ENCODE assay signal across 34 mouse cellular contexts in the genomic region with DNA sequence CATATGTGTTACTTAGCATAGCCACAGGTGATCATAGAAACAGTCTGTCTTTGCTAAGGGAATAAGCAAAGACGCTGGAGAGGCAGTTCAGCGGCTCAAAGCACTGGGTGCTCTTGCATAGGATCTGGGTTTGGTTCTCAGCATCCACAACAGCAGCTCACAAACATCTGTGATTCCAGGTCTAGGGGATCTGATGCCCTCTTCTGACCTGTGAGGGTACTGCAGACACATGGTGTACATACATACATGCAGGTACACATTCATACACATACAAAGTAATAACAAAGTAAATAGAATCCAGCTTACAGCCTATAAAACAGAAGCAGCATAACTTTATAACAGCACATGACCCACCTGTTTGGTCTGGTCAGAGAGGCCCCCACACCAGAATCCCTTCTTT.
DNase-seq lines count a peak whose midpoint lies in the region; ATAC-seq and TF ChIP-seq lines count a peak whose summit lies in the region.
"Had no signal": no experiment of that assay in that cellular context is flagged by ENCODE, and none has a peak within 500 bp of the region (broad histone marks: within the 10 kb centered on the region; RNA-seq: fewer than 3 reads in every experiment).

No protein-coding gene starts in this region.

- whole genome bisulfite sequencing in forebrain, postnatal 0 days, result 95% methylated on average over 2 of the region's 2 CpGs
- 100% methylated on average over 2 of the region's 2 CpGs for WGBS in forebrain, embryonic 12.5 days
- 98% methylated on average over 2 of the region's 2 CpGs for WGBS in kidney, postnatal 0 days

- H3K4me2 ChIP-seq in forebrain, postnatal 0 days (ENCODE audit: low read depth), result no peak overlapping the region
- no peak overlapping the region for H3K4me2 ChIP-seq in forebrain, embryonic 12.5 days
- no peak overlapping the region for H3K4me2 ChIP-seq in kidney, postnatal 0 days (ENCODE audit: low read length)
- H3K4me2 ChIP-seq: embryonic facial prominence, embryonic 12.5 days; forebrain, embryonic 15.5 days; heart, embryonic 13.5 days; hindbrain, embryonic 15.5 days; limb, embryonic 13.5 days; liver, embryonic 11.5 days; midbrain, embryonic 15.5 days had no signal

- no peaks in the 10 kb centered on the region for H3K27me3 ChIP-seq in forebrain, postnatal 0 days (ENCODE audit: insufficient read depth, low read length)
- no peaks in the 10 kb centered on the region for H3K27me3 ChIP-seq in forebrain, embryonic 12.5 days
- no peaks in the 10 kb centered on the region for H3K27me3 ChIP-seq in kidney, postnatal 0 days (ENCODE audit: insufficient read depth, low read length)
- no peaks in the 10 kb centered on the region for H3K27me3 ChIP-seq in E14TG2a.4 (ENCODE audit: insufficient read depth, low read length)
- H3K27me3 ChIP-seq: CH12.LX; embryonic facial prominence, embryonic 12.5 days; forebrain, embryonic 15.5 days; heart, embryonic 13.5 days; hindbrain, embryonic 15.5 days; limb, embryonic 13.5 days; midbrain, embryonic 15.5 days; Patski had no signal

- no peak overlapping the region for H3K27ac ChIP-seq in forebrain, postnatal 0 days (ENCODE audit: low read depth, low read length)
- H3K27ac ChIP-seq in forebrain, embryonic 12.5 days, result no peak overlapping the region
- H3K27ac ChIP-seq in kidney, postnatal 0 days, result no peak overlapping the region
- no peak overlapping the region for H3K27ac ChIP-seq in cortical plate, adult 2 months (ENCODE audit: insufficient read depth, low read length)
- H3K27ac ChIP-seq: embryonic facial prominence, embryonic 12.5 days; forebrain, embryonic 15.5 days; heart, embryonic 13.5 days; hindbrain, embryonic 15.5 days; limb, embryonic 13.5 days; midbrain, embryonic 10.5 days; midbrain, embryonic 15.5 days had no signal

- H3K9ac ChIP-seq in forebrain, postnatal 0 days, result no peak overlapping the region
- H3K9ac ChIP-seq in forebrain, embryonic 12.5 days, result no peak overlapping the region
- H3K9ac ChIP-seq in kidney, postnatal 0 days (ENCODE audit: low read depth, low read length), result no peak overlapping the region
- H3K9ac ChIP-seq: embryonic facial prominence, embryonic 12.5 days; forebrain, embryonic 15.5 days; heart, embryonic 13.5 days; hindbrain, embryonic 15.5 days; limb, embryonic 13.5 days; midbrain, embryonic 15.5 days had no signal

- DNase-seq in forebrain, postnatal 0 days, result no peak
- no peak for DNase-seq in kidney, postnatal 0 days (ENCODE audit: low spot score)
- no peak for DNase-seq in kidney, adult 11 months
- no peak for DNase-seq in T-cell, adult 2 months (ENCODE audit: low spot score)
- no peak for DNase-seq in neural tube, embryonic 10.5 days (ENCODE audit: extremely low spot score, low spot score)
- DNase-seq: adrenal gland, adult 2 months; cerebellum, adult 11 months; cerebellum, adult 9-10 months; cerebellum, postnatal 36 days; embryo, embryonic 11 days; heart, postnatal 10 days; kidney, adult 8-10 months; kidney, postnatal 10 days; lung, adult 2 months; lung, postnatal 14 days; right cerebral cortex, adult 18-20 months; spleen, adult 18-20 months; thymus, adult 2 months; thymus, postnatal 36 days had no signal

- no peak for ATAC-seq in forebrain, postnatal 0 days
- no peak for ATAC-seq in forebrain, embryonic 12.5 days (ENCODE audit: low FRiP score)
- ATAC-seq in kidney, postnatal 0 days (replicated peaks; ENCODE audit: low FRiP score, low read depth), result no peak
- ATAC-seq: activated CD4-positive, CD25-positive, alpha-beta regulatory T cell, adult 4 months; forebrain, embryonic 15.5 days; inflammation-experienced regulatory T-cells, adult 6 months; midbrain, embryonic 15.5 days; Patski had no signal

- no peak for TF ChIP-seq POLR2A in cortical plate, adult 2 months (IDR thresholded peaks at IDR 0.05; ENCODE audit: extremely low read depth, insufficient read depth, low read length)

- H3K4me3 ChIP-seq in forebrain, postnatal 0 days (ENCODE audit: low read depth, low read length), result no peak overlapping the region
- no peak overlapping the region for H3K4me3 ChIP-seq in forebrain, embryonic 12.5 days (replicated peaks)
- H3K4me3 ChIP-seq in kidney, postnatal 0 days (replicated peaks; ENCODE audit: low read depth, low read length), result no peak overlapping the region
- H3K4me3 ChIP-seq in E14TG2a.4 (replicated peaks; ENCODE audit: low read length), result no peak overlapping the region
- H3K4me3 ChIP-seq in cortical plate, adult 2 months (ENCODE audit: insufficient read depth, low read length), result no peak overlapping the region
- H3K4me3 ChIP-seq: embryonic facial prominence, embryonic 12.5 days; forebrain, embryonic 15.5 days; heart, embryonic 13.5 days; hindbrain, embryonic 15.5 days; limb, embryonic 13.5 days; midbrain, embryonic 10.5 days; midbrain, embryonic 15.5 days had no signal

- no peaks in the 10 kb centered on the region for H3K4me1 ChIP-seq in forebrain, postnatal 0 days (ENCODE audit: insufficient read depth)
- no peaks in the 10 kb centered on the region for H3K4me1 ChIP-seq in forebrain, embryonic 12.5 days
- 0 out of 2 replicates have a peak, but pooled peaks cover 4% of the 10 kb centered on the region for H3K4me1 ChIP-seq in kidney, postnatal 0 days (replicated peaks; ENCODE audit: insufficient read depth, low read length)
- peaks cover 4% of the 10 kb centered on the region for H3K4me1 ChIP-seq in E14TG2a.4 (replicated peaks; ENCODE audit: low read depth, low read length)
- peaks cover 5% of the 10 kb centered on the region for H3K4me1 ChIP-seq in cortical plate, adult 2 months (ENCODE audit: control insufficient read depth, insufficient read depth, low read length)
- H3K4me1 ChIP-seq: forebrain, embryonic 15.5 days; midbrain, embryonic 10.5 days had no signal

- H3K36me3 ChIP-seq in forebrain, postnatal 0 days (ENCODE audit: insufficient read depth), result no peaks in the 10 kb centered on the region
- H3K36me3 ChIP-seq in forebrain, embryonic 12.5 days (replicated peaks), result no peaks in the 10 kb centered on the region; the same call in 1 of the 2 replicates
- peaks cover 16% of the 10 kb centered on the region for H3K36me3 ChIP-seq in kidney, postnatal 0 days (ENCODE audit: insufficient read depth, low read length)
- H3K36me3 ChIP-seq in E14TG2a.4 (ENCODE audit: insufficient read depth, low read length), result no peaks in the 10 kb centered on the region
- H3K36me3 ChIP-seq: forebrain, embryonic 15.5 days; midbrain, embryonic 15.5 days had no signal

- peak; percentile 25; the same call in 1 of the 2 replicates for TF ChIP-seq CTCF in forebrain, postnatal 0 days (IDR thresholded peaks at IDR 0.05; ENCODE audit: low read depth)
- peak; percentile 26; the same call in 1 of the 2 replicates for TF ChIP-seq CTCF in kidney, postnatal 0 days (IDR thresholded peaks at IDR 0.05; ENCODE audit: low read depth)
- TF ChIP-seq CTCF in E14TG2a.4 (conservative IDR thresholded peaks at IDR 0.05; ENCODE audit: low read length), result peak; percentile 52
- peak; percentile 12; the same call in 1 of the 2 replicates for TF ChIP-seq CTCF in cortical plate, adult 2 months (IDR thresholded peaks at IDR 0.05; ENCODE audit: extremely low read depth, insufficient read depth, low read length)

- H3K9me3 ChIP-seq in forebrain, postnatal 0 days (ENCODE audit: low read length), result no peaks in the 10 kb centered on the region
- no peaks in the 10 kb centered on the region for H3K9me3 ChIP-seq in forebrain, embryonic 12.5 days
- H3K9me3 ChIP-seq in kidney, postnatal 0 days (replicated peaks; ENCODE audit: low read length), result no peaks in the 10 kb centered on the region
- no peaks in the 10 kb centered on the region for H3K9me3 ChIP-seq in E14TG2a.4 (ENCODE audit: low read length)
- H3K9me3 ChIP-seq: forebrain, embryonic 15.5 days; hindbrain, embryonic 15.5 days; midbrain, embryonic 15.5 days had no signal
